Mouse (Mus musculus) kidney, embryonic 16.5 days (tissue): Measurements from ENCODE around the gene Dner. TPM values are rescaled to one million over a fixed set of nuclear protein-coding genes. Genes with fewer than 3 reads are reported as not detected.

Experiments used
- ATAC-seq: fragments of 200-750 bp; cut with Nextera tagmentation; 2 replicates; pipeline ENCODE4 v1.8.0; 2017; ENCODE audit warnings: moderate TSS enrichment; ENCODE audit not compliant: low FRiP score, low TSS enrichment
- H3K27ac ChIP-seq: fragments of 300-500 bp; sonication (generic); 2 replicates; pipeline ENCODE4 v1.5.1; 2014; ENCODE audit warnings: low read length
- H3K27me3 ChIP-seq: fragments of 300-500 bp; sonication (generic); 2 replicates; pipeline ENCODE4 v1.6.1; 2014; ENCODE audit warnings: low read length, control low read depth, mixed read lengths; ENCODE audit not compliant: insufficient read depth
- H3K36me3 ChIP-seq: fragments of 300-500 bp; sonication (generic); 2 replicates; pipeline ENCODE4 v1.6.1; 2014; ENCODE audit warnings: low read length, control low read depth, mixed read lengths; ENCODE audit not compliant: insufficient read depth
- H3K4me1 ChIP-seq: fragments of 300-500 bp; sonication (generic); 2 replicates; pipeline ENCODE4 v1.6.1; 2014; ENCODE audit warnings: low read length, control low read depth, mixed read lengths; ENCODE audit not compliant: insufficient read depth
- H3K4me2 ChIP-seq: fragments of 300-500 bp; sonication (generic); replicated peaks from 2 replicates; pipeline ENCODE4 v1.6.1; 2014; ENCODE audit warnings: low read depth, low read length
- H3K4me3 ChIP-seq: fragments of 300-500 bp; sonication (generic); 2 replicates; pipeline ENCODE4 v1.5.1; 2014; ENCODE audit warnings: mild to moderate bottlenecking, low read length
- H3K9ac ChIP-seq: fragments of 300-500 bp; sonication (generic); replicated peaks from 2 replicates; pipeline ENCODE4 v1.6.1; 2014; ENCODE audit warnings: low read length
- H3K9me3 ChIP-seq: fragments of 300-500 bp; sonication (generic); 2 replicates; pipeline ENCODE4 v1.6.1; 2016; ENCODE audit warnings: low read length, control low read depth
- WGBS: fragments of 180-500 bp; shearing (Covaris S2); extraction: QIAGEN DNeasy Blood & Tissue Kit; methylation state at CpG from one replicate; pipeline ENCODE4 v1.1.7; 2014; 5-methylcytosine and 5-hydroxymethylcytosine counted together
- polyA plus RNA-seq: library from polyadenylated mRNA; unstranded; fragments of >200 nt; fragmentation: Nextera tagmentation; extraction: Ambion mirVana; gene quantifications from 2 replicates; pipeline ENCODE4 v1.2.1, GENCODE M21; 2015

Gene Dner
- polyA plus RNA-seq, 1 experiment from 2014 or later = 1.4 TPM

DNA sequence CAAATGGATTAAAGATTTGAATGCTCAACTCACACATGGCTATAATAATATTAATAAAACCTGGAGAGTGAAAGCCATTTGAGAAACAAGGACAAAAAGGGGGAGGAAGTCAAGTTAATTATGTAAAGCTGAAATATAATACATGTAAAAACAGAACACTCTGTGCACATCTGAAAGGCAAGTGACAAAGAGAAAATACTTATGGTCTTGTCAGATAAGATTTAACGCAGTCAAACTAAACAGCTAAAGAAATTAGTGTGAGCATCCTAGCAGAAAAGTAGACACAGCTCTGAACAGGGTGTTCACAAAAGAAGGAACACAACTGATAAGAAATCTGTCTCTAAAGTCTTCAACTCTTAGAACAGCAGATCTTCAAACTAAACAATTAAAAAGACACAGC lies 293.9 kb downstream of the Dner start:
- Histone ChIP-seq H3K27me3 (no peaks in the 10 kb centered on the region), H3K9ac (no peak overlapping the region), H3K36me3 (no peaks in the 10 kb centered on the region), H3K4me2 (no peak overlapping the region), H3K4me1 (no peaks in the 10 kb centered on the region), H3K9me3 (no peaks in the 10 kb centered on the region), H3K27ac (no peak overlapping the region), H3K4me3 (no peak overlapping the region)
- WGBS = 53% methylated on average over 1 of the region's 1 CpGs
- ATAC-seq = no peak

- Histone ChIP-seq H3K27ac (no peak overlapping the region), H3K36me3 (no peaks in the 10 kb centered on the region), H3K4me3 (no peak overlapping the region), H3K9me3 (no peaks in the 10 kb centered on the region), H3K9ac (no peak overlapping the region), H3K27me3 (no peaks in the 10 kb centered on the region), H3K4me2 (no peak overlapping the region), H3K4me1 (no peaks in the 10 kb centered on the region)
- 73% methylated on average over 3 of the region's 3 CpGs for WGBS
- no peak for ATAC-seq
Measured at GRCm38 (mm10) chr1:84399671-84400070, 296.4 kb downstream of the Dner start.

DNA sequence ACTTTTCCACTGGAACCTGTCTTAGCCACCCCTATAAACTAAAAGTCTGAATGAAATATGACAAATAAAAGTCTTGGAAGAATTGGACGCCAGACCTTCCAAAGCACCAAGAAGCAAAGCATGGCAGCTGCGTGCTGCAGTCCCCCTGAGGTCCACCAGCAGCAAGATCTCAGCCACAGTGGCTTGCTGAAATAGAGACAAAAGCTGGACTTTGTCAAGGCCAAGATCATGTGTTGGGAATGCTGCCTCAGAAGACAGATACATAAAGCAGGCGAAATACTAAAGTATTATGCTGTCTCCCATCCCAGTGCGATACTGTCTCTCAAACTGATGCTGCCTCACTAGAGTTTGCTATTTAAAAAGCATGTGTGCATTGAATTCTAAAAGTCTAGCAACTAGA lies 296.9 kb downstream of the Dner start:
- H3K4me2 ChIP-seq = no peak overlapping the region
- H3K4me3 ChIP-seq = no peak overlapping the region
- H3K9ac ChIP-seq = no peak overlapping the region
- WGBS = 81% methylated on average over 4 of the region's 4 CpGs
- H3K27ac ChIP-seq = no peak overlapping the region
- ATAC-seq = no peak
- no peaks in the 10 kb centered on the region for H3K4me1 ChIP-seq
- no peaks in the 10 kb centered on the region for H3K36me3 ChIP-seq
- no peaks in the 10 kb centered on the region for H3K27me3 ChIP-seq
- H3K9me3 ChIP-seq = no peaks in the 10 kb centered on the region

- 75% methylated on average over 3 of the region's 3 CpGs for WGBS
- Histone ChIP-seq H3K4me1 (no peaks in the 10 kb centered on the region), H3K27me3 (no peaks in the 10 kb centered on the region), H3K9ac (no peak overlapping the region), H3K36me3 (no peaks in the 10 kb centered on the region), H3K4me2 (no peak overlapping the region), H3K9me3 (no peaks in the 10 kb centered on the region), H3K4me3 (no peak overlapping the region), H3K27ac (no peak overlapping the region)
- no peak for ATAC-seq
Measured at GRCm38 (mm10) chr1:84396787-84397186, 299.2 kb downstream of the Dner start.

GRCm38 (mm10) chr1:84395928-84396327 lies 300.1 kb downstream of the Dner start:
- H3K4me1 ChIP-seq = no peaks in the 10 kb centered on the region
- no peak overlapping the region for H3K27ac ChIP-seq
- H3K4me3 ChIP-seq = no peak overlapping the region
- H3K27me3 ChIP-seq = no peaks in the 10 kb centered on the region
- no peak overlapping the region for H3K4me2 ChIP-seq
- H3K36me3 ChIP-seq = no peaks in the 10 kb centered on the region
- no peak for ATAC-seq
- H3K9me3 ChIP-seq = 0 out of 2 replicates have a peak, but pooled peaks cover 2% of the 10 kb centered on the region
- WGBS = 87% methylated on average over 8 of the region's 8 CpGs
- no peak overlapping the region for H3K9ac ChIP-seq

DNA sequence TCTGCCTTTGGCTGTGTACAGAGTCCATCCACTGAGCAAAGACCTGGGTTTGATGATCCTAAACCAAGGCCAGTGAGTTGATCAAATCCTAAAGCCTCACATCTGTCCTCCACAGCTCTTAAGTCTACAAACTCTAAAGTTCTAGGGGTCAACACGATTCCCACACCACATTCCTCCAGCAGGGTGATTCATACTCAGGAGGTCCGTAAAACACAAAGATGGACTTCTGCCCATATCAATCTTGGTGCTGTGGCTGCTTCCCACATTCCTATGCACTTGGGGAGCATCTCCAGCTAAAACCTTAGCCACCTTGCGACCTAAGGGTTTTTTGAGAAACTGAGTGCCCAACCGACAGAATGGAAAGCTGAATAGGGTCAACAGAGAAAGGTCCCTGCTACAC lies 305.1 kb downstream of the Dner start:
- Histone ChIP-seq H3K9me3 (0 out of 2 replicates have a peak, but pooled peaks cover 2% of the 10 kb centered on the region), H3K27ac (no peak overlapping the region), H3K4me3 (no peak overlapping the region), H3K4me1 (no peaks in the 10 kb centered on the region), H3K36me3 (no peaks in the 10 kb centered on the region), H3K9ac (no peak overlapping the region), H3K4me2 (no peak overlapping the region), H3K27me3 (no peaks in the 10 kb centered on the region)
- ATAC-seq = no peak
- WGBS = 85% methylated on average over 4 of the region's 4 CpGs

GRCm38 (mm10) chr1:84387616-84388015 lies 308.4 kb downstream of the Dner start:
- Histone ChIP-seq H3K36me3 (no peaks in the 10 kb centered on the region), H3K4me2 (no peak overlapping the region), H3K27me3 (no peaks in the 10 kb centered on the region), H3K9ac (no peak overlapping the region), H3K27ac (no peak overlapping the region), H3K9me3 (0 out of 2 replicates have a peak, but pooled peaks cover 2% of the 10 kb centered on the region), H3K4me1 (no peaks in the 10 kb centered on the region), H3K4me3 (no peak overlapping the region)
- no peak for ATAC-seq
- 54% methylated on average over 4 of the region's 4 CpGs for WGBS

DNA sequence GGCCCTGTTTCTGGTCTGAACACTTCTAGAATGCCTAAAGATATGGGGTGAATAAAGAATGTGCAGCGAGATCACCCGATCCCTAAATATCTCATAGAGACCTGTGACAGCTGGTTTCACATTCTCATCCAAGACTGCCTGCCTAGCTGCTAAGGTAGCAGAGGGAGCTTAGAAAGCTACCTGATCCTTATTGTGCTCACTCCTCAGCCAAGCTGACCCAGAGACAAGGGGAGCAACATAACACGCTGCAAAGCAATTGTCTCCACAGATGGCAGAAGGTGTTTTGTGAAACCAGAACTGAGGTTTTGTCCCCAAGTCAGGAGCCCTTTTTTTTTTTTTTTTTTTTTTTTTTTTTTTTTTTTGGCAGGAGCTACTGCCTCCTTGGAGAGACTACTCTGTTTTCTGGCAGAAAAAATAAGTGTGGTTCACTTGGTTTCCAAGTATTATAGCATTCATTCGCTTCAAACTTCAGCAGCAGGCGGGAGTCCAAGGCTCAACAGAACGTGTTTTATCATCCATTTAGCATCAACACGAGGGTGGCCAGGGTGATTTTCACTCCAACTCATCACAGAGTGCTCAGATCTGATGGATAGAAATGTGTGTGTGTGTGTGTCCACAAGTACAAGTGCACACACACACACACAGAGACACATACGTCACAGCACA lies 309.4 kb downstream of the Dner start:
- Histone ChIP-seq H3K27me3 (no peaks in the 10 kb centered on the region), H3K36me3 (no peaks in the 10 kb centered on the region), H3K27ac (no peak overlapping the region), H3K9ac (no peak overlapping the region), H3K4me2 (no peak overlapping the region), H3K9me3 (0 out of 2 replicates have a peak, but pooled peaks cover 2% of the 10 kb centered on the region), H3K4me1 (no peaks in the 10 kb centered on the region), H3K4me3 (no peak overlapping the region)
- 78% methylated on average over 8 of the region's 8 CpGs for WGBS
- no peak for ATAC-seq

DNA sequence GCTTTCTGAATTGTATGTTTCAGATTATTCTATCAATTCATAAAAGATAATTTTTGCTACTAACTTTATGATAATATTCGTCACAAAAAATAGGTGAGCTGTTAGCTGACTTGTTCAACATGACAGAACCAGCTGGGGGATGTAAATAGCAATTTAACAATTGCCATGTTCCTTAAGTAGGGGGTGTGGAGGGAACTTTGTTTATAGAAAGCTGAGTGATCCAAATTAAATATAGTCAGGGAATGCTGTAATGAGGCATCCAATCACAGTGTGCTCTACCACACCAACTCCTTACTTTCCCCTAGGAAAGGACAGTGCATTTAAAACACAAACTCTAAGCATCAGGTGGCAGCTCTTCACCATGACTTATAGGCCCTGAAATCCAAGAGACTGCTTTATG lies 313.3 kb downstream of the Dner start:
- no peak overlapping the region for H3K9ac ChIP-seq

GRCm38 (mm10) chr1:84382064-84382463 lies 314.0 kb downstream of the Dner start:
- Histone ChIP-seq H3K4me2 (no peak overlapping the region), H3K4me1 (no peaks in the 10 kb centered on the region), H3K9me3 (no peaks in the 10 kb centered on the region), H3K27ac (no peak overlapping the region), H3K27me3 (no peaks in the 10 kb centered on the region), H3K36me3 (no peaks in the 10 kb centered on the region), H3K4me3 (no peak overlapping the region), H3K9ac (no peak overlapping the region)
- WGBS = 94% methylated on average over 5 of the region's 5 CpGs
- ATAC-seq = no peak

More for the DNA sequence above, 313.3 kb downstream of the Dner start:
- no peak overlapping the region for H3K4me2 ChIP-seq
- 77% methylated on average over 1 of the region's 1 CpGs for WGBS
- H3K9me3 ChIP-seq = no peaks in the 10 kb centered on the region
- no peak for ATAC-seq
- no peaks in the 10 kb centered on the region for H3K4me1 ChIP-seq
- H3K27ac ChIP-seq = no peak overlapping the region
- H3K4me3 ChIP-seq = no peak overlapping the region
- no peaks in the 10 kb centered on the region for H3K36me3 ChIP-seq
- H3K27me3 ChIP-seq = no peaks in the 10 kb centered on the region
